Mouse (Mus musculus): Measurements from ENCODE around the gene Hist1h2bk. TPM values are rescaled to one million over a fixed set of nuclear protein-coding genes. Genes with fewer than 3 reads are reported as not detected.
"Not testable (repeated sequence)": the region's sequence is repeated elsewhere in the genome, so short reads cannot be mapped to it uniquely, and the experiment has no call there.

The Hist1h2bk gene
- polyA plus RNA-seq, 1 experiment, result 3.1 TPM

DNA sequence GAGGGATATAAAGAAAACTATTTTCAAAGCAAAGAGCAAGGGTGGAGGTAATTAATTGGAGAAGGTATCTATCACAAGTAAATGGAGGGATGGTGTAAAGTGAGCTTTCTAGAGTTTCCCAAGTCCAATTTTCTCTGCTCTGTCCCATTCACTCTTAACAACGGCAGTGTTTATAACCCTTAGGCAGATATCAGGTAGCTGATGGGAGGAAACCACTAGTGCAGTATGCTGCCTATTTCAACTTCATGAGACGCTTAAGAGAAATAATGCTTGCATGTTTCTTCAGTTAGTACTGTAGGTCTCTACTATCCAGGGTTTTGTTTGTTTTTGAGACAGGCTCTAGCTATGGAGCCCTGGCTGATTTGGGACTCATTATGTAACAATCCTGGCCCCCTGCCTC is 1.7 kb downstream of the Hist1h2bk start:
- WGBS, result 70% methylated on average over 2 of the region's 2 CpGs
- no peak for DNase-seq
- no peak overlapping the region for H3K4me3 ChIP-seq (replicated peaks; ENCODE audit: extremely low read depth, low read depth, low read length)
- no peak for TF ChIP-seq CTCF (IDR thresholded peaks at IDR 0.05; ENCODE audit: insufficient read depth, low read length)
- no peak for TF ChIP-seq POLR2A (IDR thresholded peaks at IDR 0.05; ENCODE audit: borderline replicate concordance, extremely low read depth, low read depth, low read length)
- peaks cover 5% of the 10 kb centered on the region; the same call in 1 of the 2 replicates for H3K4me1 ChIP-seq (ENCODE audit: control insufficient read depth, insufficient read depth, low read length)

DNA sequence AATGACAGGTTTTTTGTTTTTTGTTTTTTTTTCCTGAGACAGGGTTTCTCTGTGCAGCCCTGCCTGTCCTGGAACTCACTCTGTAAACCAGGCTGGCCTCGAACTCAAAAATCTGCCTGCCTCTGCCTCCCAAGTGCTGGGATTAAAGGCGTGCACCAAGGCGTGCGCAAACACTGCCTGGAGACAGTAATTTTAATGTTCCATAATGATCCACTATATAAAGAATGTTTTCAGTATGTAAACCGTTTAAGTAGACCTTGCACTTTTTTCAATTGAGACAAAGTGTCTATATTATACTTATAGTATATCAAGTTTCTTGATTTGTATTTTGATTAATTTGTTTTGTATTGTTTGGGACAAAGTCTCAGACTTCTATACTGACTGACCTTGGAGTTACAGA is 3.7 kb downstream of the Hist1h2bk start:
- peaks cover 7% of the 10 kb centered on the region for H3K4me1 ChIP-seq (ENCODE audit: control insufficient read depth, insufficient read depth, low read length)
- WGBS, result 78% methylated on average over 5 of the region's 5 CpGs
- DNase-seq, result no peak
- no peak for TF ChIP-seq POLR2A (IDR thresholded peaks at IDR 0.05; ENCODE audit: borderline replicate concordance, extremely low read depth, low read depth, low read length)
- TF ChIP-seq CTCF (IDR thresholded peaks at IDR 0.05; ENCODE audit: insufficient read depth, low read length), result no peak
- no peak overlapping the region for H3K4me3 ChIP-seq (replicated peaks; ENCODE audit: extremely low read depth, low read depth, low read length)

DNA sequence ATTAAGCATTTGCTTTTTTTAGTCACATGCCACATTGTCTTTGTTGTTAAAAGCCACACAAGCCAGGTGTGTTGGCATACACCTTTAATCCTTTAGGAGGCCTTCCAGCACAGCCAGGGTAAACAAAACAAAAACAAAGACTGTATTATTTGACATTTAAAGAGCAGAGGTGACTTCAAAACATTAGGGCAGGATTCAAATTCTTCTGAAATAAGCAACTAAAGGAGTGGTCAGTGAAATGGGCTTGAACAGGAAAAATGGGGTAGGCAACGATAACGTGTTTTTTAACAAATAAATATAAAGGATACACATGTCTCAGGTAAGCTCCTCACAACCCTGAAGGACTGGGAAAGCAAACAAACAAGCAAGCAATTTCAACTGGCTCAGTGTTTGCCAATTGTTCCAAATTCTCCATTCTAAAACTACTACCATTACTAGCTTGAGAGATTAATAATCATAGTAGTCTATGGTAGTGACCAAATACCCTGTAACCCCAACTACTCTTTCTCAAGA is 4.3 kb downstream of the Hist1h2bk start:
- WGBS, result 8% methylated on average over 2 of the region's 2 CpGs
- TF ChIP-seq CTCF (IDR thresholded peaks at IDR 0.05; ENCODE audit: insufficient read depth, low read length), result no peak
- no peak for TF ChIP-seq POLR2A (IDR thresholded peaks at IDR 0.05; ENCODE audit: borderline replicate concordance, extremely low read depth, low read depth, low read length)
- no peak for DNase-seq
- H3K4me3 ChIP-seq (replicated peaks; ENCODE audit: extremely low read depth, low read depth, low read length), result no peak overlapping the region
- H3K4me1 ChIP-seq (ENCODE audit: control insufficient read depth, insufficient read depth, low read length), result peaks cover 7% of the 10 kb centered on the region

GRCm38 (mm10) chr13:22040464-22041141 is 4.9 kb downstream of the Hist1h2bk start:
- no peak for DNase-seq
- peak overlapping the region; percentile 55 for H3K4me3 ChIP-seq (replicated peaks; ENCODE audit: extremely low read depth, low read depth, low read length)

GRCm38 (mm10) chr13:22041142-22041536 is 5.5 kb downstream of the Hist1h2bk start, which contains the start of gene Hist1h4i:
TSS of gene Hist1h4i (minus strand) at chr13:22041362.
- peak within 1 kb of the TSS; percentile 55 for H3K4me3 ChIP-seq (replicated peaks; ENCODE audit: extremely low read depth, low read depth, low read length)
- TF ChIP-seq POLR2A (IDR thresholded peaks at IDR 0.05; ENCODE audit: borderline replicate concordance, extremely low read depth, low read depth, low read length), result peak; percentile 81; the same call in 1 of the 2 replicates
- peak; percentile 91 for DNase-seq
- H3K4me1 ChIP-seq (ENCODE audit: control insufficient read depth, insufficient read depth, low read length), result not testable (repeated sequence)
- WGBS, result under 1% methylated on average over 24 of the region's 27 CpGs

More at GRCm38 (mm10) chr13:22040464-22041141, 4.9 kb downstream of the Hist1h2bk start:
- 2% methylated on average over 24 of the region's 24 CpGs for WGBS
- no peak for TF ChIP-seq CTCF (IDR thresholded peaks at IDR 0.05; ENCODE audit: insufficient read depth, low read length)
- no peak for TF ChIP-seq POLR2A (IDR thresholded peaks at IDR 0.05; ENCODE audit: borderline replicate concordance, extremely low read depth, low read depth, low read length)
- peaks cover 7% of the 10 kb centered on the region; the same call in 1 of the 2 replicates for H3K4me1 ChIP-seq (ENCODE audit: control insufficient read depth, insufficient read depth, low read length)

GRCm38 (mm10) chr13:22041651-22042567 is 6.2 kb downstream of the Hist1h2bk start:
- DNase-seq, result no peak
- no peak for TF ChIP-seq POLR2A (IDR thresholded peaks at IDR 0.05; ENCODE audit: borderline replicate concordance, extremely low read depth, low read depth, low read length)
- TF ChIP-seq CTCF (IDR thresholded peaks at IDR 0.05; ENCODE audit: insufficient read depth, low read length), result no peak
- Histone ChIP-seq H3K4me3 (replicated peaks; ENCODE audit: extremely low read depth, low read depth, low read length) (peak overlapping the region; percentile 32), H3K4me1 (ENCODE audit: control insufficient read depth, insufficient read depth, low read length) (peaks cover 7% of the 10 kb centered on the region; the same call in 1 of the 2 replicates)
- 6% methylated on average over 13 of the region's 13 CpGs for WGBS

DNA sequence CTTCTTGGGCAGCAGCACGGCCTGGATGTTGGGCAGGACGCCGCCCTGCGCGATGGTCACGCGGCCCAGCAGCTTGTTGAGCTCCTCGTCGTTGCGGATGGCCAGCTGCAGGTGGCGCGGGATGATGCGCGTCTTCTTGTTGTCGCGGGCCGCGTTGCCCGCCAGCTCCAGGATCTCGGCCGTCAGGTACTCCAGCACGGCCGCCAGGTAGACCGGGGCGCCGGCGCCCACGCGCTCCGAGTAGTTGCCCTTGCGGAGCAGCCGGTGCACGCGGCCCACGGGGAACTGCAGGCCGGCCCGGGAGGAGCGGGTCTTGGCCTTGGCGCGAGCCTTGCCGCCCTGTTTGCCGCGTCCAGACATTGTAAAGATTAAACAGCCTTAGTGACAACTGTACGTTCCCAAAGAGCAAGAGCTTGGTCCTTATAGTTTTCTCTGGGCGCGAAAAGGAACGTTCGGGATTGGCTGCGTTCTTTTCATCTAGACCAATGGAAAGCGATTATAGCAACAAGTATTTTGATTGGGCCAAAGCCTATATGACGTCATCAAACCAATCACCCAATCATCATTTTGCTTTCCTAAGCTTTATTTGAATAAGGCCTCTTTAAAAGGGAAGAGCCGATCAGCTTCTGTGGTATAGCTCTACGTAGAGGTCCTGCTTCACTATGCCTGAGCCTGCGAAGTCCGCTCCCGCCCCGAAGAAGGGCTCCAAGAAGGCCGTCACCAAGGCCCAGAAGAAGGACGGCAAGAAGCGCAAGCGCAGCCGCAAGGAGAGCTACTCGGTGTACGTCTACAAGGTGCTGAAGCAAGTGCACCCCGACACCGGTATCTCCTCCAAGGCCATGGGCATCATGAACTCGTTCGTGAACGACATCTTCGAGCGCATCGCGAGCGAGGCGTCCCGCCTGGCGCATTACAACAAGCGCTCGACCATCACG is 7.2 kb downstream of the Hist1h2bk start, which contains the start of the genes Hist1h2ag and Hist1h2bj:
TSS of gene Hist1h2ag (minus strand) at position 377 of the 935 bp plus-strand sequence.
TSS of gene Hist1h2bj (plus strand) at position 647 of the 935 bp plus-strand sequence.
- not testable (repeated sequence) for H3K4me1 ChIP-seq (ENCODE audit: control insufficient read depth, insufficient read depth, low read length)
- under 1% methylated on average over 57 of the region's 80 CpGs for WGBS
- peak within 1 kb of the TSS; percentile 48 for H3K4me3 ChIP-seq (replicated peaks; ENCODE audit: extremely low read depth, low read depth, low read length)
- TF ChIP-seq POLR2A (IDR thresholded peaks at IDR 0.05; ENCODE audit: borderline replicate concordance, extremely low read depth, low read depth, low read length), result peak; percentile 74; the same call in 1 of the 2 replicates
- DNase-seq, result peak; percentile 76

GRCm38 (mm10) chr13:22043503-22044431 is 8.1 kb downstream of the Hist1h2bk start:
- Histone ChIP-seq H3K4me1 (ENCODE audit: control insufficient read depth, insufficient read depth, low read length) (peaks cover 7% of the 10 kb centered on the region; the same call in 1 of the 2 replicates), H3K4me3 (replicated peaks; ENCODE audit: extremely low read depth, low read depth, low read length) (no peak overlapping the region)
- 1% methylated on average over 14 of the region's 14 CpGs for WGBS
- DNase-seq, result no peak
- 0 out of 2 replicates have a peak, but pooled peaks have one; percentile 35 for TF ChIP-seq CTCF (IDR thresholded peaks at IDR 0.05; ENCODE audit: insufficient read depth, low read length)
- TF ChIP-seq POLR2A (IDR thresholded peaks at IDR 0.05; ENCODE audit: borderline replicate concordance, extremely low read depth, low read depth, low read length), result no peak
